Mouse (Mus musculus) large intestine, adult 2 months (tissue): Measurements from ENCODE around the gene 9930104L06Rik. TPM values are rescaled to one million over a fixed set of nuclear protein-coding genes. Genes with fewer than 3 reads are reported as not detected.

ENCODE experiments used
- DNase-seq: peaks from one replicate; pipeline ENCODE4 v3.0.0-alpha.2; 2012; ENCODE audit warnings: low read depth, low spot score
- WGBS: fragments of 180-500 bp; shearing (Covaris S2); methylation state at CpG from one replicate; pipeline ENCODE4 v1.1.7; 2018; 5-methylcytosine and 5-hydroxymethylcytosine counted together
- polyA plus RNA-seq: library from polyadenylated mRNA; depleted of rRNA; stranded (reverse); fragments of >200 nt; gene quantifications from 2 replicates; pipeline ENCODE4 v1.2.3, GENCODE M21; 2012; rRNA removed

The 9930104L06Rik gene
- polyA plus RNA-seq, 1 experiment: 8.5 TPM

DNA sequence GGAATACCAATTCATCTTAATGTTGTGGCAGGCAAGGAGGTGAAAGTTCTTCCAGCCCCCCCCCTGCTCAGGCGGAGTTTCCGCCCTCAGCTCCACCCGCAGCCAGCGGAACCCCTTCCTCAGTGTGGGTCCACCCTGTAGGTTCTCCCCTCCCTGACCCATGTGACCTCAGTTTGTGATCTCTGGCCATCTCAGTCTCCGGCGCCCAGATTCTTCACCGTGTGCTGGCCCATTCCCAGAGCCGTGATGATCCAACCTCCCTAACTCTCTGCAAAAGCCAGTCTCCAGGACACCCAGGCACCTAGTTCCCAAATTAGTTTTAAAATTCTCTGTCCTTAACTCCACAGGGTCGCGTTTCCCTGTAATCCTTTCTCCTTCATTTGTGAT is 50.9 kb downstream of the 9930104L06Rik start:
- WGBS: 13% methylated on average over 10 of the region's 10 CpGs
- DNase-seq: no peak

- WGBS: 25% methylated on average over 9 of the region's 9 CpGs
- DNase-seq: no peak
Observed at GRCm38 (mm10) chr4:124988382-124988781, 51.5 kb downstream of the 9930104L06Rik start.

DNA sequence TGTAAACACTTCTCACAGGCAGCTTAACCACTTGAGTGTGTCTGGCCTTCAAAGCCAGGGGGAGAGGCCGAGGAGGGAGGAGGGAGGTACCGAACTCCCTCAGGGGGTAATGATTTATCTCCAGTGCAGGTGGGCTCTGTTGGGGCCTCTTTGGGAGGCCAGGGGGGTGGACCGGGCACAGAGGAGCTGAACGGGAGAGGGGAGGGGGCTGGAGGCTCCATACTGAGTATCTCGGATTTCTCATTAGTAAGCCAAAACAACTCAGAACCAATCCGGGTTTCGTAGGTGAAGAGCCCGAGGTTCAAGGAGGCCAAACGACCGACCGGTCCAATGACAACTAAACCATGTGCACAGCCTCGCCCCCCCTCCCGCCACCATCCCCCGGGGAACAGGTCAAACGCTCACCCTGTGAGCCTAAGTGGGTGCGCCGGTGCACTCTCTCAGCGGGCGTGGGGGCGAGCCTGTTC is 53.0 kb downstream of the 9930104L06Rik start:
- 10% methylated on average over 20 of the region's 20 CpGs for WGBS
- no peak for DNase-seq

- WGBS: 14% methylated on average over 7 of the region's 7 CpGs
Observed at GRCm38 (mm10) chr4:124990325-124990724, 53.5 kb downstream of the 9930104L06Rik start.

More at GRCm38 (mm10) chr4:124990325-124990724, 53.5 kb downstream of the 9930104L06Rik start:
- DNase-seq: no peak

Other genes starting within 250 kb of the 9930104L06Rik start
- 4.0 and 4.8 TPM in 2 replicates for gene Utp11, start 243.4 kb upstream of the 9930104L06Rik start, polyA plus RNA-seq
- 3.3 and 3.9 TPM in 2 replicates for gene Fhl3, start 236.3 kb upstream of the 9930104L06Rik start, polyA plus RNA-seq
- gene Sf3a3, start 222.3 kb upstream of the 9930104L06Rik start, polyA plus RNA-seq: 14.6 and 14.8 TPM in 2 replicates
- 32.8 and 41.7 TPM in 2 replicates for gene Inpp5b, start 195.2 kb upstream of the 9930104L06Rik start, polyA plus RNA-seq
- gene Mtf1, start 134.9 kb upstream of the 9930104L06Rik start, polyA plus RNA-seq: 8.9 and 15.4 TPM in 2 replicates
- gene Yrdc, start 86.4 kb upstream of the 9930104L06Rik start, polyA plus RNA-seq: 41.9 and 52.3 TPM in 2 replicates
- gene 1110065P20Rik, start 85.9 kb upstream of the 9930104L06Rik start, polyA plus RNA-seq: 24.5 TPM in 2 replicates
- 0.32 and 0.38 TPM in 2 replicates for gene Maneal, start 74.9 kb upstream of the 9930104L06Rik start, polyA plus RNA-seq
- 0.04 TPM in 1 of 2 replicates, not detected in the other for gene Epha10, start 56.1 kb upstream of the 9930104L06Rik start, polyA plus RNA-seq
- gene Cdca8, start 2.3 kb downstream of the 9930104L06Rik start, polyA plus RNA-seq: 32.2 and 42.9 TPM in 2 replicates
- gene Rspo1, start 49.4 kb downstream of the 9930104L06Rik start, polyA plus RNA-seq: 2.4 TPM in 2 replicates
- 9.2 and 12.6 TPM in 2 replicates for gene Gnl2, start 79.5 kb downstream of the 9930104L06Rik start, polyA plus RNA-seq
- gene Dnali1, start 128.7 kb downstream of the 9930104L06Rik start, polyA plus RNA-seq: not detected in 2 replicates
- gene Snip1, start 129.6 kb downstream of the 9930104L06Rik start, polyA plus RNA-seq: 9.8 and 9.9 TPM in 2 replicates
- gene Meaf6, start 148.1 kb downstream of the 9930104L06Rik start, polyA plus RNA-seq: 12.1 and 15.8 TPM in 2 replicates
- 48.0 and 56.2 TPM in 2 replicates for gene Zc3h12a, start 190.8 kb downstream of the 9930104L06Rik start, polyA plus RNA-seq